Mouse (Mus musculus): Measurements from ENCODE around the gene Sost. TPM values are rescaled to one million over a fixed set of nuclear protein-coding genes. Genes with fewer than 3 reads are reported as not detected.
"Not testable (repeated sequence)": the region's sequence is repeated elsewhere in the genome, so short reads cannot be mapped to it uniquely, and the experiment has no call there.

The Sost gene
- total RNA-seq (2021) = not detected
- long read RNA-seq, experiment 1 = 0 reads
- long read RNA-seq, experiment 2 = 0 reads

DNA sequence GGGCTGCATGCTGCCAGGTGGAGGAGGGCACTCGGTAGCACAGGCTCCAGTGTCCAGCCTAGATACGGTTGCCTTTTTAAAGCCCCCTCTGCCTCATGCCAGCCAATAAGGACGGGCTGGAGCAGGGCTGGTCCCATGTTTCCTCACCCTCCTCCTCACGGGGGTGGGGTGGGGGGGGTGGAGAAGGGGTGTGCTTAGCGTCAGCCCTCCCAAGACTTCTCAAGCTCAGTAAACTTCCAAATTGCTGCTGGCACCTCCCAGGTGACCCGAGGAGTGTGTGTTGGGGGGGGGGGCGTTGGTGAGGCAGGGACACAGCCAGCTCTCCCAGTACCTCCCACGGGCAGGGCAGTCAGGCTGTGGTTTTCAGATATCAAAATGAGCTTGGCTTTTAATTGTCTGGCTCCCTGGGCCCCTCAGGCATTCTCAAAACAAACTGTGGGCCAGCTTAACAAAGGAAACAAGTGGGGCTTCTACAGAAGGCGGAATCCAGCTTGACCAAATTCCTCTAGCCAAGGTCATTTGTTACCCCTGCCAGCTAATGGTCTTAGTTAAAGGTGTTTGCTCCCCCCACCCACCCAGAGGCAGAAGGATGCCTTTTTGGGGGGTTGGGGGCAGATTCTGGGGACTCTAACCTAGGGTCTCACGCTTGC, at the start of gene Sost:
Sost (minus strand) TSS at position 51 of the 650 bp plus-strand sequence.
- DNase-seq = no peak
- intact Hi-C loops (cut with DNase I; ENCODE audit: low total_unique reads) = no loop called here

DNA sequence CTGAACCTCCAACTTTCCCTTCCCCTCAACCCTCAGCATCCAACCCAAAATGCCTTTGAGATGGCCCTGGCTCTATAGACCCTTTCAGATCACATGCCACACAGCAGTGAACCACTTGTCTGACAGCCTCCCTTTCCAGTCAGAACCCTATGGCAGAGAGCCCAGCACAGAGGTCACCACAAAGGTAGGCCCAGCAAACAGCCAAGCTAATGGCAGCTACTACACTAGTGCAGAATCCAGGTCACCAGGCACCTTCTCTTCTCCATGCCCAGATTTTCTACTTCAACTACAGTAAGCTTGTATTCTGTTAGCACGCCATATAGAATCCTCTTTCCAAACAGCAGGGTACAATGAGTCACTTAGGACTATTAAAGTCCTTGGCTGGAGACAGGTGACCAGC, 49.3 kb upstream of the Sost start:
- DNase-seq = peak; percentile 39
- intact Hi-C loops (cut with DNase I; ENCODE audit: low total_unique reads) = no loop called here

DNA sequence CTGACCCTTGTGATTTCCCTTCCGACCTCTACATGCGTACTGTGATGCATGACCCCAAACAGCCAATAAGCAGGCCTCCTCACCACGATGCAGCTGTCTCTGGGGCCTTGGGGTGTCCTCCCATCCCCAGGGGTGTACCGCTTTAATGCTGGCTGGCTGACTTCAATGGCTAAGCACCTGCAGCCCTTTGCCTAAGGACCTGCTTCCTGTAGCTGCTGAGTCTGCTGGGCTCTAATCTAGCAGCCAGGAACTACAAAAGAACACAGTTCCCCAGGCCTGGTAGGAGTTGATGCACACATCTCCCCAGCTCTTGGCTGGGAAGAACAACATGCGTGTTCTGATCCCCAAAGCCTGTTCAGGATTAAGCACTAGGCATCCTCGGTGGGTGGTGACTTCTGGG, 48.7 kb upstream of the Sost start:
- intact Hi-C loops (cut with DNase I; ENCODE audit: low total_unique reads) = no loop called here

DNA sequence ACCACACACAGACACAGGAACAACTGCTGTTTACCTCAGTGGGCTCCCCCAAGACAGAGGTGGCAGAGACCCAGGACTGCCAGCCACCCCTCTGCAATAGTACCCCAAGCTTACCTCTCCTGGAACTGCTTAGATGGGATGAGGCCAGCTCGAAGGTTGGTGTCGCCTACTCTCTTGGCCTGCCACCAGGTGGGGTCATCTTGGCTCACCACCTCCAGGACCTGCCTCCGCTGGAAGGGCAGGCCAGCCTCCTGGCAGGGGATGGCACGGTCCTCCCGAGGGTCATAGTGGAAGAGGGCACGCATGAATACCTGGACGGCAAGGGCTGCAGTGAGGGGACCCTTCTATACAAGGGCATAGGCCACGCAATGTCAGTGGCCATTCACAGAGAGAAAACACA, 46.4 kb upstream of the Sost start:
- intact Hi-C loops (cut with DNase I; ENCODE audit: low total_unique reads) = no loop called here
- no peak for DNase-seq

More for the DNA sequence above, 48.7 kb upstream of the Sost start:
- DNase-seq = no peak

DNA sequence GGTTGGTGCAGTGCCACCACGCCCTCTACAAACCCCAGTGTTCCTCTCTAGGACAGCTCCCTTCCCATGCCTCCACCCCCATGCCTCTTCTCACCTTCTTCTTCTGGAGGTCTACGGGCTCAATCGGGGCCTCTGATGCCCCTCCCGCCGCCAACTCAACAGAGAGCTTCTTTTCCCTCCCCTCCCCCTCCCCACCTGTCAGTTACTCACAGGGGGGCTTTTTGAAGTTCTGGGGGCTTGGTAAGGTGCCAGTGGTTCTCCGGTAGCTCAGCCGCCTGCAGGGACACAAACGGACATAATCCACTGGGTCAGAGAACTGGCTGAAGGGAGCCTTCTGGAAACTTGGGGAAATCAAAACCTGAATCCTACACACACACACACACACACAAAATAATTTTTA, 44.7 kb upstream of the Sost start:
- intact Hi-C loops (cut with DNase I; ENCODE audit: low total_unique reads) = no loop called here
- no peak for DNase-seq

DNA sequence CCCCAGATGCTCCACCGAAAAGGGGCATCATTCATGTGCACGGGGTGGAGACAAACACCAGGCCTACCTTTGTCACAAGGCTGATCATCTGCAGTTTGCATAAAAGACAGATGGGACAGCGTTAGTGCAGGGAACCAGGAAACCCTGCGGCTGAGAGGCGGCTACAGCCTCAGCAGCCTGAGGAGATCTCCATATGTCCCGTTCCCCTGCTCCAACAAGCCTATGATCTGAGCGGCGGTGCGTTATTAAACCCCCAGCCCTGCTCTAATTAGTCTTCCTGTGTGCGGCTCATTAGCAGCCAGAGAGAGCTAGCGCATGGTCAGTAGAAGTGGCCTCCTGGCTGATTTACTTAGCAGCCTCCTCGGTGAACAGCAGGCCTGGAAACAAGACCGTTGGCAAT, 43.3 kb upstream of the Sost start:
- intact Hi-C loops (cut with DNase I; ENCODE audit: low total_unique reads) = no loop called here
- DNase-seq = no peak

DNA sequence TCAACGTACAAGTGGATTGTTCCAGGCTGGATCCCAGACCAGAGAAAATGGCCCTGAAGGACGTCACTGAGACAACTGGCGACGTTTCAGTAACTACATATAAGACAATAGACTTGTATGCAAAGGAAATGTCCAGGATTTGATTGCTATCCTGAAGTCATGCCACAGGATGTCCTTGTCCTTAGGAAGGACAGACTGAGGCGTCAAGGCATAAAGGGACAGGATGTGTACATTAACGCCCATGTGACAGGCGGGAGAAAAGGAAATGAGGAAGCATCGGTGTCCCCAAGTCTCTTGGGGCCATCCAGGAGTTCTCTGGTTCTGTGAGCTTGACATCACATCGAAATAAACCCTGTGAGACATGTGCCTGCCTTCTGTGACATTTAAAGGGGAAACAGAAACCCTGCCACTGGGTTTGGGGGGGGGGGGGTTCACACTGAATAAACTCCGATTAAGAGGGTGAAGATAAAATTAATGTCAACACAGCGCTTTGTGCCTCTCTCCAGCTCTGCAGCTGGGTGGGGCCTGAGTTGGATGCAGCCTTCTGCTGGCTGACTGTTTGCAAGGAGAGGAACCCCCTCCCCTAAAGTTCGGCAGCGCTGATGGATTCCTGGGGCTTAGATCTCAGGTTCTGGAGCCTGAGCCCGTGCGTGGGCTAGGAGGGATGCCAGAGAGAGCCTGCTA, 42.3 kb upstream of the Sost start:
- intact Hi-C loops (cut with DNase I; ENCODE audit: low total_unique reads) = no loop called here
- no peak for DNase-seq

DNA sequence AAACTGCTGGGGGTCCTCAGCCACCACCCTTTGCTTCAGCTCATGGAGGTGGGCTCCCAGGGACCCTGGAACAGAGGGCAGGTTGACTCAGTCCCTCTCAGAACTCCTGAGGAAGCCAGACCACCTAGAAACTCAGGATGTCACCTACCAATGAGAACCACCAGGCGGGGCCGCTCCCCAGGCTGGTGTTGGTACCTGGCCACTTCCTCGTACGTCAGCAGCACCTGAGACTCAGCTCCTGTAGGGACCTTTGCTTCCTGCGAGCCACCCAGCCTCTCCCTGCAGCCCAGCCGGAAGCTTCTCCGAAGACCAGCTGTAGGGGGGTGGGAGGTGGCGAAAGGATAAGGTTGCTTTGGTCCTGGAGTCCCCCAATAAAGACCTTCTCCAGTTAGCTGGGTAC, 41.6 kb upstream of the Sost start:
- no peak for DNase-seq
- intact Hi-C loops (cut with DNase I; ENCODE audit: low total_unique reads) = no loop called here

DNA sequence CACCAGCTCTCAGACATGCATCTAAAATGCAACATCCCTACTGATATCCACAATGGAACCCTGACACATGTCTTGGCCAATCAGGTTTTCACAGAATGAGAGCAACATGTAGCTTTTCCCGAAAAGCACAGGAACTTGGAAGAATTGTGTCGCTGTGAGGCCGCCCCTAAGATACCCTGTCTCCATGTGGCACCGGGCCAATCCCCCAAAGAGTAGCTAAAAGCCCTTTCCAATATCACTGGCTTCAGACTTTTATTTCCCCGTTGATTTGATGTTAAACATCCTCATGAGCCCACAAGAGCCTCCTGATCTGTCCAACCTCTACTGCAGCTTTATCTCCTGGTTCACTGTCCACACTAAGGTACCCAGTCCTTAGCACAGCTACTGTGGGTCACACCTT, 39.9 kb upstream of the Sost start:
- no peak for DNase-seq
- intact Hi-C loops (cut with DNase I; ENCODE audit: low total_unique reads) = no loop called here

DNA sequence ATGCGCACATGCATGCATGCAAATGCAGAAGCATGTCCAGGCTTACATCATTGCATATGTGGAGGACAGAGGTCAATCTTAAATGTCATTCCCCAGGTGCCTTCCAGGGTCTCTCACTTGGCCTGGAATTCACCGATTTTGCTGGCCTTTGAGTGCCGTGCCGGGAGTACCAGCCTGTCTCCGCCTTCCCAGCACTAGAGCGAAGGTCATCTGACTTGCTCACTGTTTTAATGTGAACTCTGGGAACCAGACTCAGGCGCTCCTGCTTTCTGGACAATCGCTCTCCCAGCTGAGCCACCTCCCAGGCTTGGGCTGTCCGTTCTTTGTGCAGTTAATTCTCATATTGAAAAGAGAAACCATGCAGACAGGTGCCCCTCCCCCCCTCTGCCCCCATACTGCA, 39.5 kb upstream of the Sost start:
- intact Hi-C loops (cut with DNase I; ENCODE audit: low total_unique reads) = no loop called here
- DNase-seq = no peak

DNA sequence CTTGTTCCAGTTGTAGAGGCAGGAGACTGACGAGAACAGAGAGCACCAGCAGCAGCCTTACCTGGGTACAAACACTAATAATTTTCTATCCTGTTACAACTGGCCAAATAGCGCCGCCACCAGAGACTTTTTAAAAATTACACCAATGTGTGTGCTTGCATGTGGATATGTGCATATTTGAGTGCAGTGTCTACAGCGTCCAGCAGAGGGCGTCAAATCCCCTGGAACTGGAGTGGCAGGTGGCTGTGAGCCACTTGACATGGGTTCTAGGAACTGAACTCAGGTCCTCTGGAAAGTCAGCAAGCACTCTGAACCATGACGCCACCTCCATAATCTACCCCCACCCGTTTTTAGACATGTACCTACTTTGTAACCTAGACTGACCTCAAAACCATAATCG, 37.4 kb upstream of the Sost start:
- no peak for DNase-seq
- intact Hi-C loops (cut with DNase I; ENCODE audit: low total_unique reads) = no loop called here

DNA sequence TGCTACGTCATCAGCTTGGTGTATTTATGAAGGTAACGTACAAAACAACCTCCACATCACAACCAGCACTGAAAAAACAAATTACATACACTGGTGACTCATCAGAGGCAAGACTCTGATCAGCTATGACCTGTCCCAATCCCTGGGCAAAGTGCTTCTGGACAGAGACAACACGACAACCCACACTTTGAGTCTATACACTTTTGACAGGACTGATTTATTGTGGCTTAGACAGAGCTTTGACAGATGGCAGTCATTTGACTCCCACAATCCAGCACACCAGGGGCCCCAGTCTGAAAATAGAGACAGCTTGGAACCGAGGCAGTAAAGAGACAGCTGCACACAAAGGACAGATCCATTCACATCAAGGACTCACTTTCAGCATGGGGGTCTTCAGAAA, 32.7 kb upstream of the Sost start:
- intact Hi-C loops (cut with DNase I; ENCODE audit: low total_unique reads) = no loop called here
- no peak for DNase-seq

DNA sequence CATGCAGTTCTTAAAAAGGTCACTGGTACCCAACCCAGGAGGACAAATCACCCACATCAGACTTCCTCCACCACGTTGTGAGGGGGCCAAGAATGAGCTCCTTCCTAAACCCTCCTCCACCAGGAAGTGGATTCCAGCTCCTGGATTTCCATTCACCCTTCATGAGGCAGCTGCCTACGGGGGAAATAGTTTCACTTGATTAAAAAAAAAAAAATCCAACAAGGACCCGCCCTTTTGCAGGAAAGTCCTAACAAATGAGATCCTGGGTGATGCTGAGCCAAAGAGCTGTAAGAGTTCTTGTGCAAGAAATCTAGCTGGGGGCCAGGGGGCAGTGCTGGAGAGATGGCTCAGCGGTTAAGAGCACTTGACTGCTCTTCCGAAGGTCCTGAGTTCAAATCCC, 31.4 kb upstream of the Sost start:
- no peak for DNase-seq
- intact Hi-C loops (cut with DNase I; ENCODE audit: low total_unique reads) = no loop called here

DNA sequence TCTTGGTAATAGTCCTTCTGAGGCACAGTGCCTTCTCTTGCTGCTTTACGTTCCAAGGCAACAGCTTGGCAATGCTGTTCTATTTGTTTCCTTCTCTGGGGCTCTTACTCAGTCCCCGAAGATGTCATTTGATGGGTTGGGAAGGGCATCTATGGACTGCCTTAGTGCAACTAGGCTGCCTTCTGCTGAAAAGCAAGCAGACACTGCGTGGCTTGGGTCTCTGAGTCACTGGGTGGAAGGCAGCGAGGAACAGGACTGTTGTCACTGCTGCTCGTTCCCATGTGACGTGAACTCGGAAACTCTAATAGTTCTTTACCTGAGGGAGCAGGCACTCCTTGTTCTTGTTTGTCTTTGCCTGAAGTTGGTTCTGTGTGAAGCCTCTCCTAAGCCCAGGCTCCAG, 29.1 kb upstream of the Sost start:
- intact Hi-C loops (cut with DNase I; ENCODE audit: low total_unique reads) = no loop called here
- DNase-seq = no peak

DNA sequence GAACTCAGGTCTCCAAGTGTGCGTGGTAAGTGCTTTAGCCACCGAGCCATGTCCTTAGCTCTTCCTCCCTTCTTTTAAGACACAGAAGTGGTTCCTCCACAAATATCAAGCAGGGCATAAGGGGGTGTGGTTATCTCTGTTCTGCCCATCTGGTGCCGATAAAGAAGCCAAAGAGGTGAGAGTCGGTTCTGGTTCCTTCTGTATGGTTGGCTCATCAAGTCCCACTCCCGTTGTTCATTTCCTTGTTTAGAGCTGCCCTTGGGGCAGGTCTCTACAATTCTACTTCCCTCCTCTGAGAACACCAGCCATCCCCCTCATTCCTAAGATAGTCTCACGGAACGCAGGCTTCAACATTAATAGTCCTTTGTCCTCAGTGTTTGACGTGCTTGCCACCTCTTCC, 27.3 kb upstream of the Sost start:
- intact Hi-C loops (cut with DNase I; ENCODE audit: low total_unique reads) = no loop called here
- no peak for DNase-seq

DNA sequence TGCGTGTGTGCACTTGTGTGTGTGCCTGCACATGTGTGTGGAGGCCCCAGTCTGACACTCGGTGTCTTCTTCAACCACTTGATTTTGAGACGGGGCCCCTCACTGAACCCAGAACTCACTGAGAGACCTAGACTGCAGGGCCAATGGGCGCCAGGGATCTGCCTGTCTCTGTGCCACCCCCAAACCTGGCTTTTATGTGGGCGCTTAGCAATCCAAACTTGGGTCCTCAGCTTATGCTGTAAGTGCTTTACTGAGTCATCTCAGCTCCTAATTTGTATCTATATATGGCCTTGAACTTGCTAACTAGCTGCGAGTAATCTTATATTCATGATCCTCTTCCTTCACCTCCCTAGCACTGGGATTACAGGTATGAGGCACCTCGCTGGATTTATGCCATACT, 25.6 kb upstream of the Sost start:
- no peak for DNase-seq
- intact Hi-C loops (cut with DNase I; ENCODE audit: low total_unique reads) = no loop called here

DNA sequence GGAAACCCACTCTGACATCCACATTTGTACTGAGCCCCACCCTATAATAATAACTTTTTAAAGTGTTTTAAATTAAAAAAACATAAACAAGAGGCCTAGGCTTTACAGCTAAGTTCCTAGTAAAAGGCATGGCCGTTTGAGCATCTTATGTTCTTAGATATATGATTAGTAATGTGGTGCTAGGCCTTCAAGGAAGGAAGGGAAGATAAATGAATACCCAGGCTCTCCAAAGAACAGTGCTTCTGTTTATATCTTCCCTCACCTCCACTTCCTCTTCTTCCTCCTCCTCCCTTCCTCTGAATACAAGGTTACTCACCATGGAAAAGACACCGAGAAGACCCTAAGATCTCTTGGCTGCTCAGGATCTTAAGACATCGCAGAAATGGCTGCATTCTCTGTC, 25.0 kb upstream of the Sost start:
- intact Hi-C loops (cut with DNase I; ENCODE audit: low total_unique reads) = no loop called here
- DNase-seq = no peak

DNA sequence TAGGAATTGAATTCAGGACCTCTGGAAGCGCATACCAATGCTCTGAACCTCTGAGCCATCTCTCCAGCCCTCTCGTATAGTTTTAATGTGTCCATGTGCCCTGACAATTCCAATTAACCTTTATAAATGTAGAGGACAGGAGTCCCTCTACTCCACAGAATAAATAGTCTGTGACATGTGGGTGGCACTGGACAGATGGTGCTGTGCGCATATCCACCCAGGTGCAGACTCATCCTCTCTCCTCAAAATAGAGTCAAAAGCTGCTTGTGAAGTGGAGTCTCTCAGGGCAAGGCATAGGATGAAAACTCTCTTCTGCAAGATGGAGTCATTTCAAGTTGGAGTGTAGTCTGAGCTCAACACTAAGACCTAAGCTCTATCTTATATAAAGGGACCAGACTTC, 23.4 kb upstream of the Sost start:
- intact Hi-C loops (cut with DNase I; ENCODE audit: low total_unique reads) = no loop called here
- DNase-seq = no peak

DNA sequence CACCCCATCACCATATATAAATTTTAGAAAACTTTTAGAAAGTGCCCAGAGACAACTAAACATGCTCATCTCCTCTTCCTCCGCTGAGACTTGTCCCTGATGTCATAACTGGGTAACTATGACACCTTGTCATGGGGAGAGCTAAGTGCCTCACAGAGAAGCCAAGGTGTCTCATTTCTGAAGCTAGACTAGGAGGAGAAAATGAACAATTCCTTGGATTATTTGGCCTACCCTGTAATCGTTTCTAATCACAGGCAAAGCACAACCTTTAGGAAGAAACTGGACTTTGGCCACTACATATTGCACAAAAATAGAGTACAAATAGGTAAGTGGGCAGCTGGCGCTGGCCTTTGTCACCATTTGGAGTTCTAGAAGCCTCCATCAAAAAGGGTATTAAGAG, 20.1 kb upstream of the Sost start, which contains the start of gene Dusp3:
Dusp3 (minus strand) TSS at position 101 of the 400 bp plus-strand sequence.
- no peak for DNase-seq
- intact Hi-C loops (cut with DNase I; ENCODE audit: low total_unique reads) = loop anchor here (5.0 kb wide), 1 partner anchor 50 kb away; no protein-coding TSS in a partner anchor

DNA sequence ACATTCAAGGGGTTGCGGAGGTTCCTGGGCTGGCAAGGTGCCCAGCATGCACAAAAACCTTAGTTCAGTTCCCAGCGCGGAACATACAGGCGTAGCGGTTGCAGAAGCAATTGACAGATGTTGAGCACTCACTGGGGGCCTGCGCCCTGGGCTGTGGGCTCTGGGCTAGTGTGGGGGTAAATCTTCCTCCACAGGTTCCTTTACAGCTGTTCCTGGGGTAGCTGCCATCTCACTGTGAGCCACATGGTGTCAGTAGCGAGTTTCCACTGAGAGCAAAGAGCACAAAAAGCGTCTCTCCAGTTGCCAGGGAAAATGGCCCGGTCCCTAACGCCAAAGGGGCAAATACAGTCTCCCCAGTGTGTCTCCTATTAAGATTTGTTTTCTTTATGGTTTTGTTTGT, 19.2 kb upstream of the Sost start:
- intact Hi-C loops (cut with DNase I; ENCODE audit: low total_unique reads) = loop anchor here (5.0 kb wide), 1 partner anchor 51 kb away; no protein-coding TSS in a partner anchor
- peak; percentile 85 for DNase-seq

DNA sequence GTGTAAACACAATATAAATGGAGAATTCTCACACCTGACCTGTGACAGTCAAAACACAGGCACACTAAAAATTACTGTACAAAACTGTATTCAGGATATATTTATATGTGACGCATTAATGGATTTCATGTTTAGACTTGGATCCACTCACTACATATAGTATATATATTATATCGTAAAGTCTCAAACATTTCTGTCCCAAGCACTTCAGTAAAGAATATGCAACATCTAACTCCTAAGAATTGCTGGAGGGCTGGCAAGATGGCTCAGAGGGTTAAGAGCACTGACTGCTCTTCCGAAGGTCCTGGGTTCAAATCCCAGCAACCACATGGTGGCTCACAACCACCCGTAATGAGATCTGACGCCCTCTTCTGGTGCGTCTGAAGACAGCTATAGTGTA, 18.6 kb upstream of the Sost start:
- DNase-seq = not testable (repeated sequence)
- intact Hi-C loops (cut with DNase I; ENCODE audit: low total_unique reads) = loop anchor here (5.0 kb wide), 1 partner anchor 52 kb away; no protein-coding TSS in a partner anchor
